Mouse (Mus musculus) liver, embryonic 14.5 days (tissue): Measurements from ENCODE around the gene B130006D01Rik. TPM values are rescaled to one million over a fixed set of nuclear protein-coding genes. Genes with fewer than 3 reads are reported as not detected.

Source experiments
- ATAC-seq: fragments of 200-750 bp; cut with Nextera tagmentation; 2 replicates; pipeline ENCODE4 v1.8.0; 2017; ENCODE audit warnings: moderate number of reproducible peaks, mild to moderate bottlenecking, moderate library complexity; ENCODE audit not compliant: insufficient read depth
- DNase-seq, 3 experiments: peaks; one replicate each; pipeline ENCODE4 v3.0.0-alpha.2; 2012 to 2013; ENCODE audit warnings: low read depth in 3 of 3, low spot score in 3 of 3
- H3K27ac ChIP-seq: fragments of 300-500 bp; sonication (generic); 2 replicates; pipeline ENCODE4 v1.5.1; 2014; ENCODE audit warnings: moderate library complexity, mild to moderate bottlenecking, control low read depth, inconsistent platforms
- H3K27me3 ChIP-seq: fragments of 300-500 bp; sonication (generic); 2 replicates; pipeline ENCODE4 v1.6.1; 2014; ENCODE audit warnings: mild to moderate bottlenecking, low read length, moderate library complexity; ENCODE audit not compliant: control insufficient read depth, insufficient read depth
- H3K36me3 ChIP-seq: fragments of 300-500 bp; sonication (generic); replicated peaks from 2 replicates; pipeline ENCODE4 v1.6.1; 2014; ENCODE audit warnings: low read depth; ENCODE audit not compliant: control insufficient read depth, insufficient read depth
- H3K4me1 ChIP-seq, 2 experiments: fragments of 200-500 bp in 1 of 2; fragments of 300-500 bp in 1 of 2; sonication (generic) in 1 of 2; replicated peaks; 2 replicates each; pipeline ENCODE4 v1.6.1; 2012 to 2014; ENCODE audit warnings: antibody characterized with exemption in 1 of 2, inconsistent platforms in 1 of 2, low read length in 1 of 2; ENCODE audit not compliant: control insufficient read depth in 2 of 2, insufficient read depth in 2 of 2
- H3K4me2 ChIP-seq: fragments of 300-500 bp; sonication (generic); 2 replicates; pipeline ENCODE4 v1.6.1; 2014; ENCODE audit warnings: low read depth, mild to moderate bottlenecking, control low read depth, moderate library complexity
- H3K4me3 ChIP-seq, 2 experiments: fragments of 200-500 bp in 1 of 2; fragments of 300-500 bp in 1 of 2; sonication (generic) in 1 of 2; 2 replicates each; pipeline ENCODE4 v1.5.1; 2012 to 2014; ENCODE audit warnings: low read depth in 2 of 2, low read length in 2 of 2, mild to moderate bottlenecking in 2 of 2, control low read depth in 1 of 2, inconsistent platforms in 1 of 2, moderate library complexity in 1 of 2; ENCODE audit not compliant: insufficient read depth in 1 of 2
- H3K9ac ChIP-seq: fragments of 300-500 bp; sonication (generic); replicated peaks from 2 replicates; pipeline ENCODE4 v1.6.1; 2014; ENCODE audit warnings: mild to moderate bottlenecking, control low read depth, moderate library complexity
- H3K9me3 ChIP-seq: fragments of 300-500 bp; sonication (generic); 2 replicates; pipeline ENCODE4 v1.6.1; 2016; ENCODE audit warnings: low read length, mixed read lengths; ENCODE audit not compliant: control insufficient read depth
- CTCF ChIP-seq: IDR thresholded peaks from 2 replicates; pipeline ENCODE4 v1.5.1; 2016; ENCODE audit warnings: antibody characterized with exemption, low read depth, control low read depth
- EP300 ChIP-seq: IDR thresholded peaks from 2 replicates; pipeline ENCODE4 v1.6.1; 2016; ENCODE audit warnings: antibody characterized with exemption, low read depth
- WGBS: fragments of 180-500 bp; shearing (Covaris S2); extraction: QIAGEN DNeasy Blood & Tissue Kit; methylation state at CpG from one replicate; pipeline ENCODE4 v1.1.7; 2014; ENCODE audit not compliant: insufficient replicate concordance; 5-methylcytosine and 5-hydroxymethylcytosine counted together
- polyA plus RNA-seq, 2 experiments: library from polyadenylated mRNA; depleted of rRNA in 1 of 2; stranded (reverse) in 1 of 2; unstranded in 1 of 2; fragments of >200 nt; fragmentation: Nextera tagmentation in 1 of 2; extraction: Ambion mirVana in 1 of 2; gene quantifications; 2 replicates each; pipeline versions ENCODE4 v1.2.1 to v1.2.3; 2012 to 2014

B130006D01Rik gene
- polyA plus RNA-seq, 2 experiments: 0.09 to 0.27 TPM

DNA sequence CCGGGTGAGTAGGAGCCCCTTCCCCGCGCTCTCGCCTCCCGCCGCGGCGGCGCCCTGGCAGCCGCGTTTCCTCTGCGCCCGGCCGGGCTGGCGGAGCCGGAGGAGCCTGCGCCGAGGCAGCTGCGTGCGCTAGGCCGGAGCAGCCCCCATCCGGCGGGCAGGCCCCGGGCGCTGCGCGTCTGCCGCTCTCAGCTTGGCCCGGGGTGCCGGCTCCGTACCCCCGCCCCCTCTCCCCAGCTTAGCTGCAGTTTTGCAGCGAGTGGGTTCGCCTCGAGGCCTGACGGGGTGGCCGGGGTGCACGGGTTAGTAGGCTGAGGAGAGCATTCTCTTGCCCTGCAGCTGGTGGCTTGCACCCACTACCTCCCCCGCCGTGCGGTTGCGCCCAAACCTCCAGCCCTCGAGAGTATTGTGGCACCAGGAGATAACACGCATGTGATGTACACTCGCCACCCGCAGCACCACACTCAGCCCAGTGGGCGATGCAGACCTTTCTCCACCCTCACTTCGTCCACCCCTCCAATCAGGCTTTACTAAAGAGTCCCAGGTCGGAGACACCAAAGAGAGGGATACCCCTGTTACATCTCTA, 10.1 kb upstream of the B130006D01Rik start:
- Histone ChIP-seq H3K27ac (peak overlapping the region; percentile 61), H3K36me3 (no peaks in the 10 kb centered on the region), H3K4me1 (peaks cover 27 to 28% of the 10 kb centered on the region in 2 experiments), H3K27me3 (no peaks in the 10 kb centered on the region), H3K4me2 (peak overlapping the region; percentile 77), H3K4me3 (peak overlapping the region; percentile 71 to 80), H3K9me3 (no peaks in the 10 kb centered on the region), H3K9ac (peak overlapping the region; percentile 95)
- ATAC-seq (peak; percentile 63), DNase-seq (peak in 1 of 3 experiments; percentile 55)
- no peak for TF ChIP-seq EP300
- 0 out of 2 replicates have a peak, but pooled peaks have one; percentile 23 for TF ChIP-seq CTCF
- under 1% methylated on average over 33 of the region's 49 CpGs for WGBS

DNA sequence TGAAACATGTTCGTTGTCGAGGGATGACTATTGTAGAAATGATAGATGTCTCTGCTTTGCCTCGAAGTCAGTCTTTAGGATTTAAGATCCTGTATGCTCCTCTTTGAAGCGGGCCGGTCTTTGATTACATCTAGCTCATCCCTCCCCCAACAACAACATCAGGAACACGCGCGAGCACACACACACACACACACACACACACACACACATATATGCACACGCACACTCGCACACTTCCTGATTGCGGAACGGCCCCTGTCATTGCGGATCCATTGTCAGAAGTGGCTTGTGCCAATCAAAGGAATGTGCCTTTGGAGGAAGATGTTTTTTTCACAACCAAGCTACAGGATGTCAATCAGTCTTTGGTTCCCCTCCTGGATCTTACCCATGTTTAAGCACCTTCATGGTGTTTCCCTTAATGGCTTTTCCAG, 9.6 kb upstream of the B130006D01Rik start:
- H3K27ac ChIP-seq: peak overlapping the region; percentile 61
- peaks cover 27 to 28% of the 10 kb centered on the region in 2 experiments for H3K4me1 ChIP-seq
- H3K9ac ChIP-seq: peak overlapping the region; percentile 95
- no peaks in the 10 kb centered on the region for H3K27me3 ChIP-seq
- WGBS: under 1% methylated on average over 13 of the region's 13 CpGs
- peak overlapping the region; percentile 71 to 80 for H3K4me3 ChIP-seq
- peak overlapping the region; percentile 77 for H3K4me2 ChIP-seq
- DNase-seq (no peak), ATAC-seq (no peak)
- H3K9me3 ChIP-seq: no peaks in the 10 kb centered on the region
- H3K36me3 ChIP-seq: no peaks in the 10 kb centered on the region
- no peak for TF ChIP-seq CTCF
- TF ChIP-seq EP300: no peak

- H3K27ac ChIP-seq: peak overlapping the region; percentile 61
- no peaks in the 10 kb centered on the region for H3K27me3 ChIP-seq
- ATAC-seq (no peak), DNase-seq (no peak)
- peak overlapping the region; percentile 77 for H3K4me2 ChIP-seq
- H3K9me3 ChIP-seq: no peaks in the 10 kb centered on the region
- H3K9ac ChIP-seq: peak overlapping the region; percentile 95
- 17% methylated on average over 7 of the region's 7 CpGs for WGBS
- peak overlapping the region; percentile 71 to 80 for H3K4me3 ChIP-seq
- no peak for TF ChIP-seq EP300
- no peak for TF ChIP-seq CTCF
- peaks cover 25 to 28% of the 10 kb centered on the region in 2 experiments for H3K4me1 ChIP-seq
- no peaks in the 10 kb centered on the region for H3K36me3 ChIP-seq
Observed at GRCm38 (mm10) chr11:95714411-95714810, 9.0 kb upstream of the B130006D01Rik start.

GRCm38 (mm10) chr11:95716136-95716535, 7.3 kb upstream of the B130006D01Rik start:
- WGBS: 81% methylated on average over 8 of the region's 8 CpGs
- DNase-seq (no peak), ATAC-seq (no peak)
- Histone ChIP-seq H3K9me3 (no peaks in the 10 kb centered on the region), H3K27me3 (no peaks in the 10 kb centered on the region), H3K4me3 (no peak overlapping the region), H3K27ac (no peak overlapping the region), H3K4me2 (no peak overlapping the region), H3K4me1 (peaks cover 22 to 24% of the 10 kb centered on the region in 2 experiments), H3K36me3 (no peaks in the 10 kb centered on the region), H3K9ac (no peak overlapping the region)
- no peak for TF ChIP-seq EP300
- TF ChIP-seq CTCF: no peak

DNA sequence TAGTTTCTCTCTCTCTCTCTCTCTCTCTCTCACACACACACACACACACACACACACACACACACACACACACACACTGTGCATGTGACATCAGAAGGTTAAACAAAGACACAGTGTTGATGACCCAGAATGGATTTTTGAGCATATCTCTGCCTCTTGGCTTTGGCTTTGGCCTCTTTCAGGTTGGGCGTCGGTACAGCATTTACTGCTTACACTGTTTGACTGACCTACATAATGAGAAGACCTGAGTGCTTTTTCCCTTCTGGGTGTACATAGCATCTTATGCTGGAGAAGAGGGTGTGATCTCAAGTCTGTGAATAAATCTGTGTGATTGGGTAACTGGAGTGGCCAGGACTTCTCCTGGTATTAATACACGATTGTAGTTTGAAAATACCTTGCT, 4.0 kb upstream of the B130006D01Rik start:
- WGBS: 72% methylated on average over 3 of the region's 3 CpGs
- ATAC-seq: no peak

More for the DNA sequence above, 4.0 kb upstream of the B130006D01Rik start:
- Histone ChIP-seq H3K4me1 (peaks cover 8 to 15% of the 10 kb centered on the region in 2 experiments), H3K4me2 (no peak overlapping the region), H3K9me3 (no peaks in the 10 kb centered on the region), H3K9ac (no peak overlapping the region), H3K27me3 (no peaks in the 10 kb centered on the region), H3K4me3 (no peak overlapping the region), H3K36me3 (no peaks in the 10 kb centered on the region), H3K27ac (no peak overlapping the region)
- TF ChIP-seq EP300: no peak
- no peak for TF ChIP-seq CTCF
- DNase-seq: no peak
